Mouse (Mus musculus) embryonic facial prominence, embryonic 11.5 days (tissue): Measurements from ENCODE around the gene Ackr1. TPM values are rescaled to one million over a fixed set of nuclear protein-coding genes. Genes with fewer than 3 reads are reported as not detected.

ENCODE experiments used
- ATAC-seq: fragments of 200-750 bp; cut with Nextera tagmentation; replicated peaks from 2 replicates; pipeline ENCODE4 v1.8.0; 2017; ENCODE audit warnings: low read depth; ENCODE audit not compliant: insufficient number of reproducible peaks, low FRiP score, low TSS enrichment
- DNase-seq: peaks from one replicate; pipeline ENCODE4 v3.0.0-alpha.2; 2015; ENCODE audit warnings: low spot score
- H3K27ac ChIP-seq: fragments of 300-500 bp; sonication (generic); replicated peaks from 2 replicates; pipeline ENCODE4 v1.5.1; 2014; ENCODE audit warnings: mild to moderate bottlenecking, low read depth, low read length, control low read depth
- H3K27me3 ChIP-seq: fragments of 300-500 bp; sonication (generic); 2 replicates; pipeline ENCODE4 v1.6.1; 2014; ENCODE audit warnings: mild to moderate bottlenecking, low read length, moderate library complexity, mixed read lengths; ENCODE audit not compliant: control insufficient read depth, insufficient read depth
- H3K36me3 ChIP-seq: fragments of 300-500 bp; sonication (generic); replicated peaks from 2 replicates; pipeline ENCODE4 v1.6.1; 2014; ENCODE audit warnings: low read depth, mild to moderate bottlenecking, low read length, moderate library complexity, mixed read lengths; ENCODE audit not compliant: control insufficient read depth, insufficient read depth
- H3K4me1 ChIP-seq: fragments of 300-500 bp; sonication (generic); 2 replicates; pipeline ENCODE4 v1.6.1; 2014; ENCODE audit warnings: low read length, mixed read lengths; ENCODE audit not compliant: control insufficient read depth, insufficient read depth
- H3K4me2 ChIP-seq: fragments of 300-500 bp; sonication (generic); 2 replicates; pipeline ENCODE4 v1.6.1; 2014; ENCODE audit warnings: low read depth, mild to moderate bottlenecking, control low read depth, low read length, moderate library complexity
- H3K4me3 ChIP-seq: fragments of 300-500 bp; sonication (generic); 2 replicates; pipeline ENCODE4 v1.5.1; 2014; ENCODE audit warnings: low read depth, low read length, control low read depth
- H3K9ac ChIP-seq: fragments of 300-500 bp; sonication (generic); replicated peaks from 2 replicates; pipeline ENCODE4 v1.6.1; 2014; ENCODE audit warnings: mild to moderate bottlenecking, control low read depth, low read length
- H3K9me3 ChIP-seq: fragments of 300-500 bp; sonication (generic); replicated peaks from 2 replicates; pipeline ENCODE4 v1.6.1; 2016; ENCODE audit warnings: mild to moderate bottlenecking, low read length, inconsistent platforms, mixed read lengths; ENCODE audit not compliant: control insufficient read depth
- WGBS: fragments of 180-500 bp; shearing (Covaris S2); extraction: QIAGEN DNeasy Blood & Tissue Kit; methylation state at CpG from one replicate; pipeline ENCODE4 v1.1.7; 2014; 5-methylcytosine and 5-hydroxymethylcytosine counted together
- polyA plus RNA-seq: library from polyadenylated mRNA; unstranded; fragments of >200 nt; fragmentation: Nextera tagmentation; extraction: Ambion mirVana; gene quantifications from 2 replicates; pipeline ENCODE4 v1.2.1, GENCODE M21; 2014

Gene Ackr1
- polyA plus RNA-seq, 1 experiment from 2014 or later = 2.6 TPM

DNA sequence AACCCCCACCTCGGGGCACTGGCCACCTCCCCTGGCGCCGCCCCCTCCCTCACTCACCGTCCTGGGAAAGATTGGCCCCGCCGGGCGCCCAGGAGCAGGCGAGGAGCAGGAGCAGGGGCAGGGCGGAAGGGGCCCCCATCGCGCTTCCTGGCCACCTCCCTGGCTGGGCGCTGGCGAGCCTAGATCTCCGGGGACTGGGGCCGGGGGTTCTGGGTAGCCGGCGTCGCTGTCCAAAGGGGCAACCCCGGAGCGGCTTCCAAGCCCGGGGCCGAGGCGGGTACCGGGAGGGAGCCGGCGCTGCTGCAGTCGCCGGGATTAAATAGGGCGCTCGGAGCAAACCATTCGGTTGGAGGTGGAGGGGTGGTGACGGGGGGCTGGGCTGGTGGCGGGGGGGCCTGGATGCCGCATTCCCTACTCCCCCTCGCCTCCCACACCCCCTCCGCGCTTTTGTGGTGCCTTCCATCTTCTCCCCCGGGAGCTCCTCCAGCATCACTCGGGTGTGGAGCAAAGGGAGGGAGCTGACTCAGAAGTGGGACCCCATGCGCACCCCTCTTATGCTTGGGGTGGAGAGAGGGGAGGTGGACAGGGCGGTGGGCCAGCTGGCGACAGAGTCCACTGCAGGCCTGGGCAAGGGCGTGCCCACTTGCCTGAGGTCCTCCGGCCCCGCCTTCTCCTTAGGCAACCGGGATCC, 34.0 kb upstream of the Ackr1 start, which contains the start of gene Cadm3:
Gene Cadm3 (minus strand): TSS at position 340 of the 691 bp plus-strand sequence.
- Histone ChIP-seq H3K27me3 (peaks cover 5% of the 10 kb centered on the region; the same call in 1 of the 2 replicates), H3K9ac (peak within 1 kb of the TSS; percentile 57), H3K36me3 (no peaks in the 10 kb centered on the region), H3K4me3 (peak within 1 kb of the TSS; percentile 62), H3K9me3 (no peaks in the 10 kb centered on the region), H3K27ac (no peak within 1 kb of the TSS), H3K4me1 (no peaks in the 10 kb centered on the region), H3K4me2 (peak within 1 kb of the TSS; percentile 92)
- 0% methylated on average over 28 of the region's 46 CpGs for WGBS
- peak; percentile 87 for ATAC-seq
- peak; percentile 60 for DNase-seq

DNA sequence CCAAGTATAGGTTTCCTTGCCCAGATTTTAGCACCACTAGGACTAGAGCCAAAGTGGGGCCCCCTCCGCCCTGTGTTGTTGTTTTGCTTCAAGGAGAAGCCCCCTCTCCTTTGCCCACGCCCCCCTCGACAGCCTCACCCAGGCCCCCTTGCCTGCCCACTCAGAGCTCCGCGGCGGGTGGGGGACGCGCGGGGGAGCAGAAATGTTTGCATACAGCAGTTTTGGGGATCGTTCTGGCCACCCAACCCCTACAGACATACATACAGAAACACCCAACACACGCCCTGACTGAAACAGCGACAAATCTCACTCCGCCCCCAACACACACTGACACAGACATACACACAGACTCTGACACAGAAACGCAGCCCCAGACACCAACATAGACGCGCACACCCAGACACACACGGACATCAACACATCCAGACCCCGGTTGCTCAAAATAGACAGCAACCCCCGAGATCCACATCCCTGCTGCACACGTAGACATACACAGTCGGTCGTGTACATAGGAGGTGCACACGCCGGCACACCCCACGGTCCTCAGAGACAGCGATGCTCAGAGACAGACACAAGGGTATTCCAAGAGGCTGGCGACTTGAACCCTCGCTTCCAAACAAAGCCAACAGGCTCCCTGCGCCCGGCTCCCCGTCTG, 33.3 kb upstream of the Ackr1 start:
- Histone ChIP-seq H3K9me3 (no peaks in the 10 kb centered on the region), H3K27me3 (peaks cover 5% of the 10 kb centered on the region; the same call in 1 of the 2 replicates), H3K4me2 (peak overlapping the region; percentile 92), H3K9ac (peak overlapping the region; percentile 57), H3K4me3 (peak overlapping the region; percentile 62), H3K4me1 (no peaks in the 10 kb centered on the region), H3K27ac (no peak overlapping the region), H3K36me3 (no peaks in the 10 kb centered on the region)
- no peak for DNase-seq
- under 1% methylated on average over 31 of the region's 31 CpGs for WGBS
- peak; percentile 45 for ATAC-seq

DNA sequence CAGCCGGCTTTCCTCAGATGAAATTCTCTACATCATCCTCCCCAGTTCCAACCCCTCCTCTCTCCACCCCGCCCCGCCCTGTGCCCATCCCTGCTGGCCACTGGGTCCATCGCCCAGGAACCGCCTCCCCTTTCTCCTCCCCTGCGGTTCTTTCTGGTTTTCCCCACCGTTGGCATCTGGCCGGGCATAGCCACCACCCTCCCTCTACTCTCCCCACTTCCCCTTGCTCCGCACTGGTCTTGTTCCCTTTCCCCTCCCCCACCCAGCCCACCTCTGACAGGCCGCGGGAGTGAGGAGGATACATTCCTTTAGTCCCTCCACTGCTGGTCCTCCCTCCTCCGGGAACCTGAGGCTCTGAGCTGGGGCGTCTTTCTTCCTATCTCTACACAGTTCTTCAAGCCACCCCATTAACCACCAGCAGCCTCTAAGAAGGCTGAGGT, 32.4 kb upstream of the Ackr1 start:
- DNase-seq (no peak), ATAC-seq (peak; percentile 24)
- Histone ChIP-seq H3K9ac (no peak overlapping the region), H3K9me3 (no peaks in the 10 kb centered on the region), H3K4me1 (no peaks in the 10 kb centered on the region), H3K27ac (no peak overlapping the region), H3K36me3 (no peaks in the 10 kb centered on the region), H3K4me2 (peak overlapping the region; percentile 92), H3K27me3 (peaks cover 5% of the 10 kb centered on the region; the same call in 1 of the 2 replicates), H3K4me3 (peak overlapping the region; percentile 18; the same call in 1 of the 2 replicates)
- under 1% methylated on average over 13 of the region's 13 CpGs for WGBS

DNA sequence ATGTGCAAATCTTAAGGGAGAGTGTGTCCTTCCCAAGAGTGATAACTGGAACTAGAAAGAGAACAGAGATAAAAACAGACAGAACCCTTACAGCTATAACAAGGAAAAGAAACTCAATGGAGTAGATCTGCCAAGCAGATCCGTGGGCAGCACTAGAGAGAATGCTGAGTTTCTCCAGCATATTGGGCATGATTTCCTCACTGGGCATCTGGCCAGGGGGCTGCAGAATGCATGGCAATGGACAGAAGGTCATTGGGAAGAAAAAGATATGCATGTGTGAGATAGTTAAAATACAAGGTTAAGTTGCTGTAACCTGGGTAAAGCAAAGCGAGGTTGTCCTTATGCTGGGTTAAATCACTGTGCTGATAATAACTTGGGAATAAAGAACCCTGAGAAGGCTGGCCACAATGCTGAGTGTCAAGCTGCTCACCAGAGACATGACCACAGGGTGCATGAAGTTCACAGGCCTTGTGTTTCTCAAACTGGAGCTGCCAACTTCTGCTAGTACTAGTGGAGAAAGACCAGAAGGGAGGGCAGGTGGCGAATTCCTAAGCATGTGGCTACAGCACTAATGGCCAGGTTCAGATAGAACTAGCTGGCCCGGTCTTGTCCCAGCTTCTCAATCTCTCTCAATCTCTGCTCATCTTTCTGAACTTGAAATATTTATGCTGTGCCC, 30.7 kb upstream of the Ackr1 start:
- no peak overlapping the region for H3K4me2 ChIP-seq
- H3K27me3 ChIP-seq = peaks cover 5% of the 10 kb centered on the region; the same call in 1 of the 2 replicates
- no peak for ATAC-seq
- no peak overlapping the region for H3K9ac ChIP-seq
- H3K9me3 ChIP-seq = no peaks in the 10 kb centered on the region
- DNase-seq = no peak
- no peaks in the 10 kb centered on the region for H3K36me3 ChIP-seq
- H3K4me3 ChIP-seq = no peak overlapping the region
- no peak overlapping the region for H3K27ac ChIP-seq
- no peaks in the 10 kb centered on the region for H3K4me1 ChIP-seq
- 84% methylated on average over 4 of the region's 4 CpGs for whole genome bisulfite sequencing

DNA sequence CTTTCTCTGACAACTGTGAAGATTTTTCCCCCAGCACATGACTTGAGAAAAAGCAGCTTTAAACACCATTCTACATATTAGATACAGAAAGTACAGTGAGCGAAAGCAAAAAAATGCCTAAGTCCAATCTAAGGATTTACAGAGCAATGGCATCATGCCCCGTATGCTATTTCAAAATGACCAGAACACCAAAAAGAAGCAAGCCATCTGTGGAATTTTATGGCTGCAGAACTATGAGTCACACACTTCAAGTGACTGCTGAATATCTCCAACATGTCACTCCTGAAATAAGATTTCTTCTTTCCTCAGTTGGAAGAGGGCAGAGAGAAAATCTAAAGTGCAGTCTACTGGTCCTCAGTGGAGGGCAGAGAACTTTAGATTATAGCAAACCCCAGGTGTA, 29.9 kb upstream of the Ackr1 start:
- DNase-seq = no peak
- no peak overlapping the region for H3K27ac ChIP-seq
- ATAC-seq = no peak
- H3K4me1 ChIP-seq = no peaks in the 10 kb centered on the region
- no peak overlapping the region for H3K4me3 ChIP-seq
- no peak overlapping the region for H3K4me2 ChIP-seq
- 81% methylated on average over 2 of the region's 2 CpGs for WGBS
- H3K36me3 ChIP-seq = no peaks in the 10 kb centered on the region
- no peaks in the 10 kb centered on the region for H3K9me3 ChIP-seq
- peaks cover 5% of the 10 kb centered on the region; the same call in 1 of the 2 replicates for H3K27me3 ChIP-seq
- H3K9ac ChIP-seq = no peak overlapping the region

DNA sequence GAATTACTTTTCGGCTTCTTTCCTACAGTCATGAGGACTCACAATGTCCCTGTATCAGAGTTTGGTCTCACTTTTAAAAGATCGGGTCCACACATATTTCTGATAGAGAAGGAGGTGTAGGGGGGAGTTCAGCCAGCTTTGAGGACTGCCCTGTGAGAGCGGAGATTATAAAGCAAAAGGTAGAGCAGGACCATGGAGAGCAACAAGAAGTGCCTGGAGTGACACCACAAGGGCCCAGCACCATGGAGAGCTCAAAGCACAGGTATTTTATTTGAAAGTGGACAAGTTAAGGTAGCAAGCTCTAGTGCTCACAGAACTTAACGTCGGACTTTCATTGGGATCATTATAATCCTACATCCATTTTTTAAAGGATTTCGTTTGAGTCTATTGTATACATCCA, 28.1 kb upstream of the Ackr1 start:
- ATAC-seq (no peak), DNase-seq (peak; percentile 90)
- WGBS = 34% methylated on average over 6 of the region's 6 CpGs

DNA sequence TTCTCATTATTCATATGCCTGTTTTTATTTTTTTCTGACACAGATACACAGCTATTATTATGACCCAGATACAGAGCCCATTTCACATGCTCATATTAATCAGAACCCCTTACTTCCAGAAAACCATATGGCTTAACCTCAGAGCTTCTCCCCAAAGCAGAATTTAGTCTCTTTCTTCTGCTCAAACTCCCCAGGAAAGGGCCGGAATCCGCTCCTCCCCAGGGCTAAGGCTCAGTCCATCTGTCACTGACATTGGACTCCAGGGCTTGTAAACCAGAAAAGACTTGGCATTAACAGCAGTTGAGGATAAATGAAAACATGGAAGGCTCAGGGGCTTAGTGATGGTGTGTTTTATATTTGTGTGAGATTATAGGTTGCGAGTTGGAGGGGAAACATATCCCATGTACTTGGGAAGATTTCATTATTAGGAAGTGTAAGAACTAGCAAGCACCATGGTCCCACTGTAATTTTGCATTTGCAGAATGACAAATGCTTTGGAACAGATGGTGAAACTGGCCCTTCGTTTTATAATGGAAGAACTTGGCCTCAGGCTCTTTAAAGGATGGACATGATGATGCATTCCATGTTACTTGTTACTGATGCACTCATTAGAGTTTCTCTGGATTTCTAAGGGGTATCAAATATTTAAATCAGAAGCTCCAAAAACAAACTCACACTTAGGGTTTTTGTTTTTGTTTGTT, 26.2 kb upstream of the Ackr1 start:
- WGBS = 64% methylated on average over 4 of the region's 4 CpGs
- Histone ChIP-seq H3K27ac (no peak overlapping the region; the same call in 1 of the 2 replicates), H3K9ac (no peak overlapping the region), H3K4me1 (no peaks in the 10 kb centered on the region), H3K36me3 (no peaks in the 10 kb centered on the region), H3K9me3 (no peaks in the 10 kb centered on the region), H3K4me2 (no peak overlapping the region), H3K27me3 (no peaks in the 10 kb centered on the region), H3K4me3 (no peak overlapping the region)
- no peak for DNase-seq
- ATAC-seq = no peak

More for the DNA sequence above, 28.1 kb upstream of the Ackr1 start:
- H3K9ac ChIP-seq = no peak overlapping the region
- no peaks in the 10 kb centered on the region for H3K36me3 ChIP-seq
- H3K4me2 ChIP-seq = no peak overlapping the region
- no peak overlapping the region for H3K27ac ChIP-seq
- no peak overlapping the region for H3K4me3 ChIP-seq
- H3K27me3 ChIP-seq = no peaks in the 10 kb centered on the region
- no peaks in the 10 kb centered on the region for H3K4me1 ChIP-seq
- H3K9me3 ChIP-seq = no peaks in the 10 kb centered on the region
